Mouse (Mus musculus) G1E (cell line): ENCODE measurements at regions not wholly inside any gene's neighbourhood (a gene's known extent, or its start where the extent isn't known, plus 50 kb on each side); places are given as distances from the start of the nearest gene placed in this dataset.

Experiments
- ATAC-seq: 2 replicates; pipeline ENCODE4 v1.8.0; 2016; ENCODE audit warnings: mild to moderate bottlenecking; ENCODE audit not compliant: insufficient number of reproducible peaks, poor library complexity, low FRiP score, severe bottlenecking; ENCODE audit errors: extremely low read depth
- DNase-seq: peaks from one replicate; pipeline ENCODE4 v3.0.0; 2012; ENCODE audit warnings: low spot score
- H3K27me3 ChIP-seq: 2 replicates; pipeline ENCODE4 v1.6.1; 2012; ENCODE audit warnings: mild to moderate bottlenecking, low read length, inconsistent platforms; ENCODE audit not compliant: insufficient read depth
- H3K36me3 ChIP-seq: replicated peaks from 2 replicates; pipeline ENCODE3; 2012; ENCODE audit warnings: mild to moderate bottlenecking, inconsistent platforms
- H3K4me1 ChIP-seq: 2 replicates; pipeline ENCODE4 v1.6.1; 2012; ENCODE audit warnings: low read depth, low read length, inconsistent platforms, mixed read lengths; ENCODE audit not compliant: insufficient read depth
- H3K4me3 ChIP-seq: 2 replicates; pipeline ENCODE4 v1.5.1; 2012; ENCODE audit warnings: low read depth, mild to moderate bottlenecking, inconsistent platforms, low read length, moderate library complexity, mixed read lengths
- H3K9me3 ChIP-seq: replicated peaks from 2 replicates; pipeline ENCODE4 v1.6.1; 2012; ENCODE audit warnings: inconsistent platforms
- CTCF ChIP-seq: IDR thresholded peaks from 2 replicates; pipeline ENCODE4 v1.5.1; 2012; ENCODE audit warnings: low read depth, low read length, inconsistent platforms, mixed read lengths
- GATA1 ChIP-seq: IDR thresholded peaks from 2 replicates; pipeline ENCODE4 v1.6.1; 2012; ENCODE audit warnings: borderline replicate concordance, low read length, inconsistent platforms, mixed read lengths
- GATA2 ChIP-seq: IDR thresholded peaks from 2 replicates; pipeline ENCODE4 v1.6.1; 2012; ENCODE audit warnings: low read depth, low read length, inconsistent platforms, borderline replicate concordance
- POLR2AphosphoS5 ChIP-seq: IDR thresholded peaks from 2 replicates; pipeline ENCODE4 v1.6.1; 2012; ENCODE audit warnings: low read depth, low read length, inconsistent platforms; ENCODE audit not compliant: insufficient replicate concordance
- TAL1 ChIP-seq: conservative IDR thresholded peaks from 2 replicates; pipeline ENCODE4 v1.6.1; 2012; ENCODE audit warnings: low read depth, low read length, inconsistent platforms, mixed read lengths

- Histone ChIP-seq H3K9me3 (no peaks in the 10 kb centered on the region), H3K27me3 (no peaks in the 10 kb centered on the region), H3K36me3 (no peaks in the 10 kb centered on the region), H3K4me3 (no peak overlapping the region), H3K4me1 (peaks cover 47% of the 10 kb centered on the region)
- ATAC-seq (no peak), DNase-seq (no peak)
- TF ChIP-seq GATA2 (no peak), CTCF (no peak), GATA1 (no peak), TAL1 (no peak), POLR2AphosphoS5 (no peak)
Measured at GRCm38 (mm10) chr16:29876196-29876595, 188.0 kb upstream of the Hes1 start.

GRCm38 (mm10) chr16:29877372-29878123 is 186.6 kb upstream of the Hes1 start:
- TF ChIP-seq GATA2, result no peak
- no peak for TF ChIP-seq TAL1
- no peak for TF ChIP-seq POLR2AphosphoS5
- no peak for TF ChIP-seq GATA1
- TF ChIP-seq CTCF, result no peak
- no peaks in the 10 kb centered on the region for H3K9me3 ChIP-seq
- peak overlapping the region; percentile 53; the same call in 1 of the 2 replicates for H3K4me3 ChIP-seq
- DNase-seq (no peak), ATAC-seq (no peak)
- peaks cover 52% of the 10 kb centered on the region for H3K4me1 ChIP-seq
- H3K36me3 ChIP-seq, result no peaks in the 10 kb centered on the region
- no peaks in the 10 kb centered on the region for H3K27me3 ChIP-seq

- no peaks in the 10 kb centered on the region for H3K36me3 ChIP-seq
- H3K9me3 ChIP-seq, result no peaks in the 10 kb centered on the region
- no peak for ATAC-seq
- peaks cover 73% of the 10 kb centered on the region for H3K4me1 ChIP-seq
- H3K27me3 ChIP-seq, result no peaks in the 10 kb centered on the region
- no peak overlapping the region for H3K4me3 ChIP-seq
- TF ChIP-seq GATA2, result no peak
- TF ChIP-seq TAL1, result no peak
- no peak for TF ChIP-seq GATA1
- TF ChIP-seq POLR2AphosphoS5, result no peak
- no peak for TF ChIP-seq CTCF
- DNase-seq, result no peak
Measured at GRCm38 (mm10) chr16:29879665-29880064, 184.5 kb upstream of the Hes1 start.

- no peaks in the 10 kb centered on the region for H3K9me3 ChIP-seq
- H3K4me1 ChIP-seq, result peaks cover 83% of the 10 kb centered on the region
- H3K36me3 ChIP-seq, result no peaks in the 10 kb centered on the region
- ATAC-seq, result no peak
- H3K27me3 ChIP-seq, result no peaks in the 10 kb centered on the region
- no peak for TF ChIP-seq TAL1
- no peak for TF ChIP-seq GATA1
- TF ChIP-seq GATA2, result no peak
- no peak for TF ChIP-seq CTCF
- TF ChIP-seq POLR2AphosphoS5, result no peak
- no peak overlapping the region for H3K4me3 ChIP-seq
- no peak for DNase-seq
Measured at GRCm38 (mm10) chr16:29881497-29881896, 182.7 kb upstream of the Hes1 start.

GRCm38 (mm10) chr16:29882226-29882972 is 181.8 kb upstream of the Hes1 start:
- DNase-seq (peak; percentile 30), ATAC-seq (peak; percentile 38)
- Histone ChIP-seq H3K27me3 (no peaks in the 10 kb centered on the region), H3K9me3 (no peaks in the 10 kb centered on the region), H3K4me3 (peak overlapping the region; percentile 64; the same call in 1 of the 2 replicates), H3K4me1 (peaks cover 77% of the 10 kb centered on the region), H3K36me3 (no peaks in the 10 kb centered on the region)
- TF ChIP-seq TAL1, result no peak
- no peak for TF ChIP-seq CTCF
- TF ChIP-seq GATA1, result no peak
- TF ChIP-seq GATA2, result no peak
- TF ChIP-seq POLR2AphosphoS5, result no peak

GRCm38 (mm10) chr16:29883252-29883992 is 180.8 kb upstream of the Hes1 start:
- Histone ChIP-seq H3K36me3 (no peaks in the 10 kb centered on the region), H3K9me3 (no peaks in the 10 kb centered on the region), H3K4me1 (peaks cover 73% of the 10 kb centered on the region), H3K4me3 (no peak overlapping the region; the same call in 1 of the 2 replicates), H3K27me3 (no peaks in the 10 kb centered on the region)
- DNase-seq (no peak), ATAC-seq (no peak)
- TF ChIP-seq TAL1, result no peak
